Mouse (Mus musculus) midbrain, postnatal 0 days (tissue): ENCODE data around the gene Crls1. TPM values are rescaled to one million over a fixed set of nuclear protein-coding genes. Genes with fewer than 3 reads are reported as not detected.

Experiments
- ATAC-seq: fragments of 200-750 bp; cut with Nextera tagmentation; 2 replicates; pipeline ENCODE4 v1.8.0; 2017; ENCODE audit warnings: moderate number of reproducible peaks, mild to moderate bottlenecking, moderate TSS enrichment, moderate library complexity; ENCODE audit not compliant: low FRiP score
- DNase-seq: peaks from one replicate; pipeline ENCODE4 v3.0.0-alpha.2; 2015; ENCODE audit warnings: low spot score
- H3K27ac ChIP-seq: fragments of 300-500 bp; sonication (generic); 2 replicates; pipeline ENCODE4 v1.5.1; 2014; ENCODE audit warnings: low read depth, mild to moderate bottlenecking, low read length, mixed read lengths
- H3K27me3 ChIP-seq: fragments of 300-500 bp; sonication (generic); 2 replicates; pipeline ENCODE4 v1.6.1; 2014; ENCODE audit warnings: low read length, control low read depth, mixed read lengths; ENCODE audit not compliant: insufficient read depth
- H3K36me3 ChIP-seq: fragments of 300-500 bp; sonication (generic); 2 replicates; pipeline ENCODE4 v1.6.1; 2014; ENCODE audit warnings: low read length, control low read depth, mixed read lengths; ENCODE audit not compliant: insufficient read depth
- H3K4me1 ChIP-seq: fragments of 300-500 bp; sonication (generic); 2 replicates; pipeline ENCODE4 v1.6.1; 2014; ENCODE audit warnings: mild to moderate bottlenecking, control low read depth, antibody characterized with exemption, low read length, mixed read lengths; ENCODE audit not compliant: insufficient read depth
- H3K4me2 ChIP-seq: fragments of 300-500 bp; sonication (generic); 2 replicates; pipeline ENCODE4 v1.6.1; 2014; ENCODE audit warnings: low read depth, mild to moderate bottlenecking, low read length, mixed read lengths; ENCODE audit not compliant: poor library complexity, severe bottlenecking
- H3K4me3 ChIP-seq: fragments of 300-500 bp; sonication (generic); 2 replicates; pipeline ENCODE4 v1.5.1; 2014; ENCODE audit warnings: low read depth, mild to moderate bottlenecking, low read length, moderate library complexity
- H3K9ac ChIP-seq: fragments of 300-500 bp; sonication (generic); replicated peaks from 2 replicates; pipeline ENCODE4 v1.6.1; 2014; ENCODE audit warnings: mild to moderate bottlenecking, low read length, moderate library complexity, mixed read lengths; ENCODE audit not compliant: poor library complexity, severe bottlenecking
- H3K9me3 ChIP-seq: fragments of 300-500 bp; sonication (generic); 2 replicates; pipeline ENCODE4 v1.6.1; 2016; ENCODE audit warnings: low read length, control low read depth
- CTCF ChIP-seq: IDR thresholded peaks from 2 replicates; pipeline ENCODE4 v1.5.1; 2016; ENCODE audit warnings: antibody characterized with exemption, mild to moderate bottlenecking
- WGBS: fragments of 180-500 bp; shearing (Covaris S2); extraction: QIAGEN DNeasy Blood & Tissue Kit; methylation state at CpG from one replicate; pipeline ENCODE4 v1.1.7; 2014; 5-methylcytosine and 5-hydroxymethylcytosine counted together
- polyA plus RNA-seq: library from polyadenylated mRNA; unstranded; fragments of >200 nt; fragmentation: Nextera tagmentation; extraction: Ambion mirVana; gene quantifications from 2 replicates; pipeline ENCODE4 v1.2.1, GENCODE M21; 2015
- total RNA-seq: library from RNA; depleted of rRNA; stranded (reverse); fragments of >200 nt; gene quantifications from 2 replicates; pipeline ENCODE4 v1.2.3, GENCODE M21; 2014; rRNA removed

Crls1 gene
- total and polyA plus RNA-seq, 2 experiments from 2014 or later: 19.7 to 53.9 TPM

DNA sequence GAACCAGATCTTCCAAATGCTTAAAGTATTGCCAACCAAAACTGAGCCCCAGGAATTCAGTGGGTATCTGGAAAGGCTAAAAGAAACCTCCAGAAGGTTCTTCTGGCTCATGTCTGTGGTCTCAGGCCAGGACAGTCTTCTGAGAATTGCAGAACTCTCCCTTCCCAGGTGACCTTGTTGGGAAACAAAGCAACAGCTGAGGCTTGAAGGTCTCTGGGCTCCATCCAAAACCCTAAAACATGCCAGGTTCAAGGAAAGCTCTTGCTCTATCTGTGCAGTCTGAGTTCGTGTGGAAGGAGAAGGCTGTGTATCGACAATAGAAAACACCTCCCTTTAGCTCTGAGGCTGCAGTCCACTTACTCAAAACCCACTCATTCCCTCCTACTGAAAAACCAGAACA, 58.5 kb downstream of the Crls1 start:
- DNase-seq (no peak), ATAC-seq (no peak)
- Histone ChIP-seq H3K27ac (no peak overlapping the region), H3K27me3 (no peaks in the 10 kb centered on the region), H3K9me3 (no peaks in the 10 kb centered on the region), H3K4me1 (no peaks in the 10 kb centered on the region), H3K36me3 (no peaks in the 10 kb centered on the region), H3K4me3 (no peak overlapping the region), H3K4me2 (no peak overlapping the region), H3K9ac (no peak overlapping the region)
- 75% methylated on average over 2 of the region's 2 CpGs for WGBS
- no peak for TF ChIP-seq CTCF

DNA sequence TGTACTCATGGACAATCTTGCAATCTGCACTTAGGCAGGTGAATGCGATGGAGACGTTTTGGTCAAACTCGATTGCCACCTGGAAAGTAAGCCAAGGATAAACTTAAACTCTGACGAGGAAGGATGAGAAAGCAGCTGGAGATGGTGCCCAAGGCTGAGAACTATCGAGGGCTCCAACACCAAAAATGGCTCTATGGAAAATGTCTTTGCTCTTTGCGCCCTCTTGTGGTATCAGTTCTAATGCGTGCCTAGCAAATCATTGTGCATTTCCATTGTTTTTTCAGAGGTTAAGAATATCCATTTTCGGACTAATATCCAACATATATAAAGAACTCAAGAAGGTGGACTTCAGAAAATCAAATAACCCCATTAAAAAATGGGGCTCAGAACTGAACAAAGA, 60.3 kb downstream of the Crls1 start:
- H3K36me3 ChIP-seq: no peaks in the 10 kb centered on the region
- H3K27ac ChIP-seq: no peak overlapping the region
- no peaks in the 10 kb centered on the region for H3K4me1 ChIP-seq
- no peak overlapping the region for H3K4me2 ChIP-seq
- H3K27me3 ChIP-seq: no peaks in the 10 kb centered on the region
- ATAC-seq: no peak
- DNase-seq: peak; percentile 41
- TF ChIP-seq CTCF: peak; percentile 38
- 32% methylated on average over 8 of the region's 8 CpGs for WGBS
- H3K9me3 ChIP-seq: no peaks in the 10 kb centered on the region; the same call in 1 of the 2 replicates
- H3K4me3 ChIP-seq: no peak overlapping the region
- H3K9ac ChIP-seq: no peak overlapping the region

DNA sequence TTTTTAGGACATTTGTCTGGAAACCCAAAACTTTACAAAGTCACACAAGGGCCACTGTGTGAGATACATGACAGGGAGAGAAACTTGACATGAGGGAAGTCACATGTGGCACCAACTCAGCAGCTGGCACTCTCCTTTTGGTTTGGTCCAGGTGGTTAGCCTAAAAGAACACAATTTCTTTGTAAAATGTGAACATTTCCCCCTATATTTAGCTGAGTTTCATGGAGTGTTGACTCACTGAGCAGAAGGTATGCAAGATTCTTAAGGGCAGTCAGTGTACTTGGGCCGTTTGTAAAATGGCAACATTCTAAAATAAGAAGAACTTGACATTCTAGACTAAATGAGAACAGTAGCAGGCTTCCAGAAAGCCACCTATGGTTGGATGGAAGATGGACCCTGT, 68.3 kb downstream of the Crls1 start:
- Histone ChIP-seq H3K4me2 (no peak overlapping the region), H3K27ac (no peak overlapping the region), H3K4me1 (no peaks in the 10 kb centered on the region), H3K27me3 (no peaks in the 10 kb centered on the region), H3K9ac (no peak overlapping the region), H3K36me3 (no peaks in the 10 kb centered on the region), H3K4me3 (no peak overlapping the region), H3K9me3 (no peaks in the 10 kb centered on the region; the same call in 1 of the 2 replicates)
- ATAC-seq: no peak
- no peak for TF ChIP-seq CTCF
- 73% methylated on average over 1 of the region's 1 CpGs for WGBS
- DNase-seq: no peak

Other genes starting within 250 kb of the Crls1 start
- gene Shld1, start 159.7 kb upstream of the Crls1 start, total RNA-seq: 16.0 and 17.1 TPM in 2 replicates
- gene Shld1, start 159.7 kb upstream of the Crls1 start, polyA plus RNA-seq: 15.7 and 17.1 TPM in 2 replicates
- 43.4 and 47.4 TPM in 2 replicates for gene Chgb, start 65.4 kb upstream of the Crls1 start, total RNA-seq
- 132 and 142 TPM in 2 replicates for gene Chgb, start 65.4 kb upstream of the Crls1 start, polyA plus RNA-seq
- gene Trmt6, start 30.6 kb upstream of the Crls1 start, total RNA-seq: 11.5 and 12.0 TPM in 2 replicates
- 26.9 and 30.8 TPM in 2 replicates for gene Trmt6, start 30.6 kb upstream of the Crls1 start, polyA plus RNA-seq
- gene Mcm8, start 30.5 kb upstream of the Crls1 start, total RNA-seq: 2.4 and 3.3 TPM in 2 replicates
- 4.0 and 4.7 TPM in 2 replicates for gene Mcm8, start 30.5 kb upstream of the Crls1 start, polyA plus RNA-seq
- 1.3 TPM in 2 replicates for gene Lrrn4, start 34.2 kb downstream of the Crls1 start, total RNA-seq
- 0.70 and 0.85 TPM in 2 replicates for gene Lrrn4, start 34.2 kb downstream of the Crls1 start, polyA plus RNA-seq
- gene Fermt1, start 99.2 kb downstream of the Crls1 start, total RNA-seq: 0.09 and 0.22 TPM in 2 replicates
- not detected in 2 replicates for gene Fermt1, start 99.2 kb downstream of the Crls1 start, polyA plus RNA-seq